Mouse (Mus musculus) spleen, postnatal 14 days (tissue): ENCODE data around the gene Irak2.

Source experiments
- DNase-seq, 2 experiments: peaks; one replicate each; pipeline ENCODE4 v3.0.0; 2021 to 2022; ENCODE audit warnings: low spot score in 2 of 2

The Irak2 gene

DNA sequence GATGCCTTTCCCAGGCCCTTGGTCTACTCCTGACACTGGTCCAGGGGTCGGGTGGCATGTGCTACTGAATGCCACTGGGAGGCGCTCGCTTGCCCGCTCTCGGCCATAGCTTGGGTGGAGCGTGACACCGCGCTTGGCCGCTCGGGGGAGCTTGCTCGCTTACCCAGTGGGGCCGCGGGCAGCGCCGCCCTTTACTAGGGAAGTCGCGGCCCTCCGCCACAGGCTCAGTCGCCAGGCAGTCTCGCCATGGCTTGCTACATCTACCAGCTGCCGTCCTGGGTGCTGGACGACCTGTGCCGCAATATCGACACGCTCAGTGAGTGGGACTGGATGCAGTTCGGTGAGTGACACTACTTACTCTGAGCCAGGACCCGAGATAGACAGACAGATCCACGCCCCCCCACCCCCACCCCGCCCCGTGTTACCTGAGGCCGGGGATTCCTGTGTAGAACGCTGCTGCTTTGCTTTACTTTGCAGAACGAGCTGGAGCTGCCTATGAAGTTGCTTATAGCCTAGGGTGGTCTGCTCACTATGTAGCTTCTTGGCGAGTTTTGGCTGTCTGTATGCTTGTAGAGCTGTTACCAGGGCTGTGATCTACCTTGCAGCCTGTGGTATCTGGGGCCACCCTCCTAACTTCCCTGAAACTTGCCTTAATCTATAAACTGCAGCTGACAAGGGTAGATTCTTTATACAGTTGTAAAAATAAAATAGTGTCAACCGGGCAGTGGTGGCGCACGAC is at the start of gene Irak2:
Gene Irak2, plus strand, starts transcription at position 166 of the 739 bp plus-strand sequence.
- DNase-seq: peak; percentile 91 to 95

GRCm38 (mm10) chr6:113592637-113593036 is 45.6 kb upstream of the Irak2 start:
- no peak for DNase-seq

DNA sequence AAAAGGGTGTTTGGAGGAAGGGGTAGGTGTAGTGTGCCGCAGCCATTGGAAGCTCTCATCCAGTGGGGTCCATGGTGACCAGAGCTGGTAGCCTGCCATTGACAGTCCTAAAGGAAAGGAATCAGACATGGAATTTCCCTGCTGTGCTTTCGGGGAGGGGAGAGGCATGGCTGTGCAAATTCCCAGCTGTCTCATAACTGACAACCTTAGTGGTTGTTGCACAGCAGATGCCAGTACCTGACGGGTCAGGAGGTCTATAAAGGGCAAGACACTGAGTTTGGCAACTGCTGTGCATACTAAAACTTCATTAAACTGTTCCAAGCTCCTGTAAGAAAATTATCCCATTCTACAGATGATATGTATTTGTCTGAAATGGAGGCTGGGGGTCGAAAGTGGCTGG is 40.3 kb upstream of the Irak2 start:
- DNase-seq: no peak

- DNase-seq: no peak
Observed at GRCm38 (mm10) chr6:113599833-113600232, 38.4 kb upstream of the Irak2 start.

DNA sequence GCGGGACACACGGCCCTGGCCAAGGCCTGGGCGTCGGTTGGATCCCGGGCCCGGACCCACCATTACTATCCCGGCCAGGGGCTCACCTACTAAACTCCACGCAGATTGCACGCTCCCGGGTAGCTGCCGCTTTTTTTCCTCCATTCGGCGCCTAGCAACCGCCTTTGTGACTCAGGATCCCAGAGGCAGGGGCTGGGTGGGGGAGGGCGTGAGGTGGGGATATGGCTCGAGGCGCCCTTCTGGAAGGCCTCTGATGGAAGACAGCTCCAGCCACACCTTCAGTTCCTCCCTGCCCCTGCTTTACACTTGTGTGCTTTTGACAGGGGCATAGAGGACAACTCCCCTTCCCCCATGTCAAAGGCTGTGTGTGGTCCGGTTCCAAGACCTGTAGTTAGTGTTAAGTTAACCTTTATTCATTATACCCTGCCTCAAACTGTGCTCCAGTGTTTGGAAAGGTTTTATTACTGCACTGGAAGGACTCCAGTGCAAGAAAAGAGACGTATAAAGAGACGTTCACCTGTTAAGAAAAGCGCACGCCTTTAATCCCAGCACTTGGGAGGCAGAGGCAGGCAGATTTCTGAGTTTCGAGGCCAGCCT is 37.6 kb upstream of the Irak2 start, which contains the start of gene Fancd2os:
Gene Fancd2os, minus strand, starts transcription at position 173 of the 597 bp plus-strand sequence.
- DNase-seq: no peak

GRCm38 (mm10) chr6:113602821-113603220 is 35.4 kb upstream of the Irak2 start:
- no peak for DNase-seq

DNA sequence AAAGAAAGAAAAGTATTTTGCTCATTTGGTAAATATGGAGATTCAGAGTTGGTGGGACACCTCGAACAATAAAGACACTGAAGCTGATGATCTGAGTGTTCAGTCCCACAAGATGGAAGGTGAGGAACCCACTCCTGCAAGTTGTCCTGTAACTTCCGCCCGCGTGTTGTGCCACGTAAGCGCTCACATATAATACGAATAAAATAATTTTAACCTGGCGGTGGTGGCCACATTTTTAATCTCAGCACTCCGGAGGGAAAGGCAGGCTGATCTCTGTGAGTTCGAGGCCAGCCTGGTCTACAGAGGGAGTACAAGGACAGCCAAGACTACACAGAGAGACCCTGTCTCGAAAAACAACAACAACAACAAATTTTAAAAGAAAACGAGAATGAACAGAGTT is 34.3 kb upstream of the Irak2 start:
- no peak for DNase-seq

GRCm38 (mm10) chr6:113604432-113605223 is 33.6 kb upstream of the Irak2 start, which contains the start of gene Brk1:
TSS of gene Brk1 (plus strand) at chr6:113604772.
- DNase-seq: peak; percentile 67 to 77

DNA sequence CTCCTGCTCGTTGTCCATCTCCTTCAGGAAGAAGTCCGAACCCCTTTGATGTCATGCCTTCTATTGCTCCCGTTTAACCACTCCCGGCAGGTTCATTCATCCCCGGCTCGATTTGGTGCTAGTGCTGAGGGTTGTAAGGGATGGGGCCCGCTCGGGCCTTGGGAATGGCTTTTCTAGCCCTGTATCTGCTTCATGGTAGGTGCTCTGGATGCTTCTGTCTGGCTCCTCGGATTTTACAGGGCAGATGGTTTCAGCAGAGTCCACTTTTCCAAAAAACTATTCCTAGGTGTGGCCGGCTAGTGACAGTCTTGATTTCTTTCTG is 33.1 kb upstream of the Irak2 start:
- DNase-seq: no peak

GRCm38 (mm10) chr6:113608871-113609270 is 29.4 kb upstream of the Irak2 start:
- no peak for DNase-seq

- no peak for DNase-seq
Observed at GRCm38 (mm10) chr6:113609293-113609692, 29.0 kb upstream of the Irak2 start.

DNA sequence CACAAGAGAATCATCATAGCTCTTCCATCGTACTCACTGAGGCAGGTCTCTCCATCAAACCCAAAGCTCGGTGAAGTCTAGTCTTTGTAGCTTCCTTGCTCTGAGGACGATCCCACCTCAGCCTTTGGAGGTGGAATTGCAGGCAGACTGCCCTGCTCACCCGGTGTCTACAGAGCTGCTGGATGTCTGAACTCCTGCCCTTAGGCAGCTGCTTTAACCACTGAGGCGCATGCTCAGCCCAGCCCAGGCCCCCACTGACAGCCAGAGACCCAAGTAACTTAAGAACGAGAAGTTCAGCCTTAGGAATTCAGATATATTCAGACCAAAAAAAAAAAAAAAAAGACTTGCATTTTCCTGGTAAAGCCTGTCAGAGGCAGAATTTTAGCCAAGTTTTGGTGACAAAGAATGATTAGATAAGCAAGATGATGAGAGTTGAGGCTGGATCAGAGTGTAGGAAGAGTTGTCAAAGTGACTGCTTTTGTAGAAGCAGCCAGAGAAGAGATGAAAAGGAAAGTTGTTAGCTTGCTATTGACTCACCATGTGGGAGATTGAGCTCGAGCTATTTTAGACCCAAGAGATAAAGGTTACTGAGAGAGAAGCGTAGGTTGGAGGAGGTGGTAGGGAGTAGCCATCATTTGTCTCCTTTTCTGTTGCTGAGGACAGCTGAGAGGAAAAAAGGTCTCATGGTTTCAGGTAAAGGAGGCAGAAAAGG is 25.9 kb upstream of the Irak2 start:
- DNase-seq: no peak

DNA sequence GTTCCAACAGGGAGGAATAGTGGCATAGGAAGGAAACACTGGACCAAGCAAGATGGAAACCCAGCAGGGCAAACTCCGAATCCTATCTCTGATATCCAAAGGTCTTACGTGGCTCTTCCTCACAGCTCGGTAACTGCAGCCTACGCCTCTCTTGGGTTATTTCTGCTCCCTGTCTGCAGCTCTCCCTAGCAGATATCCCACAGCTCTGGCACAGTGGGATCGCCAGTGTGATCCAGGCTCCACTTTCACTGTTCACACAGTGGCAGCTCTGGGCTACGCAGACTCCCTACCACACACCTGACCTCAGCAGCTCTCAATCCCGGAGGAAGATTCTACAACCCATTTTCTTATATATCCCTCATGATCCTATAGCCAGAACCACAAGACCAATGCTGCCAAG is 24.1 kb upstream of the Irak2 start:
- DNase-seq: no peak

GRCm38 (mm10) chr6:113614997-113615396 is 23.3 kb upstream of the Irak2 start:
- no peak for DNase-seq

DNA sequence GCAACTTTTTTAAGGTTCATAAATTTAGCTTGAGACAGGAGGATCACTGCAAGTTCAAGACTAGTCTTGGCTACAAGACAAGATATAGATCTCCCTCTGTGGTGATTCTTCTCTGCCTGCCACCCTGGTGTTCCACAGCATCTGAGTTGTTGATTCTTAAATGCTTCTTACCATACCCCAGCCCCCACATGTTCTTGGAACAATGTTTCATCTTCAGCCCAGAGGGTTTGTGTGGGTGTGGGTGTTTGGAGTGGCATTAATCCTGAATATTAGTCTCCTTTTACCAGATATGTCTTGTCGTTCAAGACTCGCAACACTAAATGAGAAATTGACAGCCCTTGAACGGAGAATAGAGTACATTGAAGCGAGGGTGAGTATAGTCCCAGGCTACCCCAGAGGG is 22.8 kb upstream of the Irak2 start:
- no peak for DNase-seq

DNA sequence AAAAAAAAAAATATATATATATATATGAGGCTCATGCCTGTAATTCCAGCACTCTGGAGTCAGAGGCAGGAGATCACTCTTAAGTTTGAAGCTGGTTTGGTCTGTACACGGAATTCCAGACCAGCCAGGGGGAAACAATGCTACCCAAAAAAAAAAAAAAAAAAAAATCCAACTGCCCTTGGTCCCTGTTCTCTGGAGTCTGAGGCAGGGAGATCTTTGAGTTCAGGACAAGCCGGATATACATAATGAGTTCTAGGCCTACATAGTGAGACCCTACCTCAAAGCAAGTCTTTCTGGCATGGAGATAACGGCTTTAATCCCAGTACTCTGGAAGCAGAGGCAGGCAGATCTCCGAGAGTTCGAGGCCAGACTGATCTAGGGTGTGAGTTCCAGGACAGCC is 14.9 kb upstream of the Irak2 start:
- DNase-seq: no peak

DNA sequence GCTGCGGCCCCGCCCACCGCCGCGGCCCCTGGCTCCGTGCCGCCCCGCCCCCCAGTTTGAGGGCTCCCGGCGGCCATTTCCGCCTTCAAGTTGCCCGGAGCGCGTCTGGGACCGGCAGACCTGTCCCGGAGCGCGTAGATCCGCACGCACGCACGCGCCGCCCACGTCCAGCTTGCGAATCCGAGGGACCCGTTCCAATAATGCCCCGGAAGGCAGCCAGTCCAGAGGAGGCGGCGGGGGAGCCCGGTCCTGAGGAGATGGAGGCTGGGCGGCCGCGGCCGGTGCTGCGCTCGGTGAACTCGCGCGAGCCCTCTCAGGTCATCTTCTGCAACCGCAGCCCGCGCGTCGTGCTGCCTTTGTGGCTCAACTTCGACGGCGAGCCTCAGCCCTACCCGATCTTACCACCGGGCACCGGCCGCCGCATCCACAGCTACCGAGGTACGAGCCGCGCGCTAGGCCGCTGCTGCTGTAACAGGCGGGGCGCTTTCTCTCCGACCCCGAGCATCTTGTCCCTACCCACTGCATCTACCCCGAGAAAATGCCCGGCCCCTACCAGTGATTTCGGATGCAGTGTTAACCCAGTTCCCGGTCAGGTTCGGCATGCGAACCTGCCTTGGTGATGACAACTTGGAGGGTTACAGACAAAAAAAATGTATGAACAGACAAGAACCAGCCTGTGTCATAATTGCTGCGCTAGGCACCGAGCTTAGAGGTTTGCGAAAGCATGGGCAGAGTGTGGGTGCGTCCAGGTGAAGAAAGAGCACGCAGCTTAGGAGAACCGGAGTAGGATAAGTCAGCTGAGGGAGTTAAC is 14.1 kb upstream of the Irak2 start, which contains the start of gene Vhl:
Gene Vhl, plus strand, starts transcription at position 19 of the 811 bp plus-strand sequence.
- DNase-seq: peak; percentile 68 to 81

DNA sequence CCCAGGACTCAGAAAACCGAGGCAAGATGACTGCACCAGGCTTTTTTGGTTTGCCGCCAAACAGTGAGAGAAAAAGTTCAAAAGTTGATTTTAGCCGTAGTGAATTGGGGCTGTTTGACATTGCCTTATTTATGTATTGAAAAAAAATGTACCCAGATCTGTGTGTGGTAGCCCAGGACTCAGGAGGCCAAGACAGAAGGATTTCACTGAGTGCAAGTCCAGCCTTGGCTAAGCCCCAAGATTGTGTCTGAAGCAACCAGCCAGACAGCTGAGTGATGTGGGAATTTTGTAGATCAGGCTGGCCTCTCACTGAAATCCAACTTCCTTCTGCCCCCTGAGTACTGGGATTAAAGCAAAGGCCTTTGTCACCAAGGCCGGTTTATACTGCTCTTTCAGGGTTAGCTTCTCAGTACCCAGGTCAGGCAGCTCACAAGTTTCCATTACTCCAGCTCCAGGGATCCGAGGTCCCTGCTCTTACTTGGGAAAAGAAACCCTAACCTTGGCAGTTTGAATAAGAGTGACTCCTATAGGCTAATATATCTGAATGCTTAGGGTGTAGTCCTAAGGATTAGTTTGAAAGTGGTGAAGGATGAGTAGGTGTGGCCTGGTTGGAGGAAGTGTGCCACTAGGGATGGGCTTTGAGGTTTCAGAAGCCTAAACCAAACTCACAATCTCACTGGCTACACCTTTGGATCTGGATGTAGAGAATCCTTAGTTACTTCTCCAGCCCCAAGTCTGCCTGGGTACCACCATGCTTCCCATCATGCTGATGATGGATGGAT is 13.1 kb upstream of the Irak2 start:
- DNase-seq: no peak

DNA sequence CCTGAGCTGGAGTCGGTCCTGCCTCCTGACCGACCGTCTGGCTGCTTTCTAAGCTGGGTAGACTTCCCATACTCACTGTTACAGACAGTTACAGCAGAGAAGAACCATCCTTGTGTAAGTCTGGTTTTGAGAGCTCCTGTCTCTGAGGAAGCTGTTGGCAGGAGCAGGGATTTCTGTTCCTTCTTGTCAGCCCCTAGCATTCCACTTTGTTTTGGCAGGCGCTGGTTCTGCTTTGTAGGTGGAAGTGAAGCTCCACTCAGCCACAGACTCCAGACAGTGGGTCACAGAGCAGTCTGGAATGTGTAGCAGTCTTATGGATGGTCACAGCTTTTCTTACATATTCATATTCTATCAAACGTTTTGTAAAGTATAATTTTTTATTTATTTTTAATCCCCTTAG is 7.9 kb upstream of the Irak2 start:
- DNase-seq: no peak

DNA sequence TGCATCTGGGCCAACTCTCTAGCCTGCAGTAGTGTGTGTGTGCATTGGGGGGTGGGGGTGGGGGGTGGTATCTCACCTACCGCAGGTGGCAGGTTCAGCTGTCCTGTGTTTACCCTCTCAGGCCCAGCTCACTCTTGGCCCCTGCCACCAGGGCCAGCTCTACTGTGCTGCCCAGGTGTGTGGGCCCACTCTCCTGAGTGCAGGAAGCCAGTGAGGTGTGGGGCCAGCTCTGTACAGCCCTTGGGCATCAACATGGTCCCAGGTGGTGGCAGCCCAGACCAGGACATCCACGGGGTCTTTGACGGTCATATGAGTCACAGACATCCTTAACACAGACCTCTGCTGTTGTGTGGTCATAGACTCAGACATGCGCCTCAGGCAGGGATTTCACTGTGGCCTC is 5.4 kb upstream of the Irak2 start:
- no peak for DNase-seq
